Mouse (Mus musculus) liver, embryonic 16.5 days (tissue): Measurements from ENCODE around the gene Nfatc2. TPM values are rescaled to one million over a fixed set of nuclear protein-coding genes. Genes with fewer than 3 reads are reported as not detected.

Experiments
- ATAC-seq: fragments of 200-750 bp; cut with Nextera tagmentation; 2 replicates; pipeline ENCODE4 v1.8.0; 2017; ENCODE audit warnings: low read depth, mild to moderate bottlenecking, moderate number of reproducible peaks, moderate library complexity
- H3K27ac ChIP-seq: fragments of 300-500 bp; sonication (generic); 2 replicates; pipeline ENCODE4 v1.5.1; 2014; ENCODE audit warnings: mild to moderate bottlenecking, low read length
- H3K27me3 ChIP-seq: fragments of 300-500 bp; sonication (generic); 2 replicates; pipeline ENCODE4 v1.6.1; 2014; ENCODE audit warnings: low read depth, low read length, mixed read lengths; ENCODE audit not compliant: control insufficient read depth, insufficient read depth
- H3K36me3 ChIP-seq: fragments of 300-500 bp; sonication (generic); 2 replicates; pipeline ENCODE4 v1.6.1; 2014; ENCODE audit warnings: mild to moderate bottlenecking; ENCODE audit not compliant: control insufficient read depth, insufficient read depth
- H3K4me1 ChIP-seq: fragments of 300-500 bp; sonication (generic); 2 replicates; pipeline ENCODE4 v1.6.1; 2014; ENCODE audit warnings: low read depth, low read length, mixed read lengths; ENCODE audit not compliant: control insufficient read depth
- H3K4me2 ChIP-seq: fragments of 300-500 bp; sonication (generic); 2 replicates; pipeline ENCODE4 v1.6.1; 2014; ENCODE audit warnings: low read depth, low read length, mixed read lengths
- H3K4me3 ChIP-seq: fragments of 300-500 bp; sonication (generic); 2 replicates; pipeline ENCODE4 v1.5.1; 2014; ENCODE audit warnings: low read depth, mild to moderate bottlenecking, low read length
- H3K9ac ChIP-seq: fragments of 300-500 bp; sonication (generic); 2 replicates; pipeline ENCODE4 v1.6.1; 2014; ENCODE audit warnings: low read depth, low read length
- H3K9me3 ChIP-seq: fragments of 300-500 bp; sonication (generic); replicated peaks from 2 replicates; pipeline ENCODE4 v1.6.1; 2016; ENCODE audit warnings: low read length; ENCODE audit not compliant: control insufficient read depth
- WGBS: fragments of 180-500 bp; shearing (Covaris S2); extraction: QIAGEN DNeasy Blood & Tissue Kit; methylation state at CpG from one replicate; pipeline ENCODE4 v1.1.7; 2014; ENCODE audit not compliant: insufficient replicate concordance; 5-methylcytosine and 5-hydroxymethylcytosine counted together
- polyA plus RNA-seq: library from polyadenylated mRNA; unstranded; fragments of >200 nt; fragmentation: Nextera tagmentation; extraction: Ambion mirVana; gene quantifications from 2 replicates; pipeline ENCODE4 v1.2.1, GENCODE M21; 2015

Nfatc2 gene
- polyA plus RNA-seq, 1 experiment from 2014 or later, result 0.25 TPM

- no peak overlapping the region for H3K4me3 ChIP-seq
- no peaks in the 10 kb centered on the region for H3K27me3 ChIP-seq
- WGBS, result 48% methylated on average over 13 of the region's 13 CpGs
- no peak overlapping the region for H3K9ac ChIP-seq
- H3K4me1 ChIP-seq, result no peaks in the 10 kb centered on the region
- H3K27ac ChIP-seq, result no peak overlapping the region
- H3K36me3 ChIP-seq, result no peaks in the 10 kb centered on the region
- H3K9me3 ChIP-seq, result no peaks in the 10 kb centered on the region
- H3K4me2 ChIP-seq, result no peak overlapping the region
- ATAC-seq, result no peak
Measured at GRCm38 (mm10) chr2:168613092-168613880, 11.8 kb upstream of the Nfatc2 start.

GRCm38 (mm10) chr2:168610941-168611340 lies 9.5 kb upstream of the Nfatc2 start:
- Histone ChIP-seq H3K9me3 (no peaks in the 10 kb centered on the region), H3K27me3 (no peaks in the 10 kb centered on the region), H3K27ac (no peak overlapping the region), H3K36me3 (no peaks in the 10 kb centered on the region), H3K4me3 (no peak overlapping the region), H3K4me2 (no peak overlapping the region), H3K4me1 (no peaks in the 10 kb centered on the region), H3K9ac (no peak overlapping the region)
- WGBS, result 48% methylated on average over 3 of the region's 3 CpGs
- no peak for ATAC-seq

DNA sequence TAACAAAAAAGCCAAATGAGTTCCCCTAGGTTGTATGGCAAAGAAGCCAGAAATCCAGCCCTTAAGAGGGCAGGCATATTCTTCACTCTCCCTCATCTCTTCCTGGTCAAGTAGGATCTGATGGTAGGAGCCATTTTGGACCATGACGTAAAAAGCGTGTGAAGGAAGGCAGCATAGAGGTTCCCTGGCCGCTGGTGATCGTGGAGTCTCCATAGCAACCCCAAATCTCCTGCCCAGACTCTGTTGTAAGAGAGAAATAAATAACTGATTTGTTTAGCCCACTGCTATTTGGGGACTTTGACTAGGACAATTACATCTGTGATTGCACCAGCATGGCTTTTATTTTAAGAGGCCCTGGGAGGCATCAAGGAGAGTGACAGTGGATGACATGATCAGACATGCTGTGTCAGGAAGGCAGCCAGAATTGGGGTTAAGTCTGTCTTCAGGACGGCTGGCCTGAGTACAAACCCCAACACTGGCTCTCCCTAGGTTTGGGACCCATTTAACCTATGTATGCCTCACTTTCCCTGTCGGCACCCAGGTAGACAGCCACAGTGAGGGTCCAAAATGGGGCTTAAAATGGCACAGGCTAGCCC lies 8.3 kb upstream of the Nfatc2 start:
- Histone ChIP-seq H3K27me3 (no peaks in the 10 kb centered on the region), H3K9me3 (no peaks in the 10 kb centered on the region), H3K4me1 (no peaks in the 10 kb centered on the region), H3K27ac (no peak overlapping the region), H3K4me3 (no peak overlapping the region), H3K9ac (no peak overlapping the region), H3K36me3 (no peaks in the 10 kb centered on the region), H3K4me2 (no peak overlapping the region)
- WGBS, result 55% methylated on average over 6 of the region's 6 CpGs
- no peak for ATAC-seq

- H3K27me3 ChIP-seq, result peaks cover 6% of the 10 kb centered on the region; the same call in 1 of the 2 replicates
- H3K4me3 ChIP-seq, result no peak overlapping the region
- no peak overlapping the region for H3K9ac ChIP-seq
- no peak for ATAC-seq
- no peak overlapping the region for H3K27ac ChIP-seq
- WGBS, result 55% methylated on average over 9 of the region's 9 CpGs
- no peaks in the 10 kb centered on the region for H3K9me3 ChIP-seq
- H3K36me3 ChIP-seq, result no peaks in the 10 kb centered on the region
- no peaks in the 10 kb centered on the region for H3K4me1 ChIP-seq
- no peak overlapping the region for H3K4me2 ChIP-seq
Measured at GRCm38 (mm10) chr2:168608125-168608564, 6.7 kb upstream of the Nfatc2 start.

- Histone ChIP-seq H3K9ac (no peak overlapping the region), H3K9me3 (no peaks in the 10 kb centered on the region), H3K27ac (no peak overlapping the region), H3K27me3 (peaks cover 40% of the 10 kb centered on the region), H3K4me3 (no peak overlapping the region), H3K4me1 (no peaks in the 10 kb centered on the region), H3K4me2 (no peak overlapping the region), H3K36me3 (no peaks in the 10 kb centered on the region)
- no peak for ATAC-seq
- 13% methylated on average over 16 of the region's 16 CpGs for WGBS
Measured at GRCm38 (mm10) chr2:168604655-168605070, 3.2 kb upstream of the Nfatc2 start.

- no peak overlapping the region for H3K4me3 ChIP-seq
- H3K9me3 ChIP-seq, result no peaks in the 10 kb centered on the region
- 27% methylated on average over 12 of the region's 12 CpGs for WGBS
- H3K4me1 ChIP-seq, result no peaks in the 10 kb centered on the region
- H3K27me3 ChIP-seq, result peaks cover 45% of the 10 kb centered on the region
- no peaks in the 10 kb centered on the region for H3K36me3 ChIP-seq
- H3K9ac ChIP-seq, result no peak overlapping the region
- H3K4me2 ChIP-seq, result no peak overlapping the region
- no peak overlapping the region for H3K27ac ChIP-seq
- no peak for ATAC-seq
Measured at GRCm38 (mm10) chr2:168602387-168602741, 907 bp upstream of the Nfatc2 start.

DNA sequence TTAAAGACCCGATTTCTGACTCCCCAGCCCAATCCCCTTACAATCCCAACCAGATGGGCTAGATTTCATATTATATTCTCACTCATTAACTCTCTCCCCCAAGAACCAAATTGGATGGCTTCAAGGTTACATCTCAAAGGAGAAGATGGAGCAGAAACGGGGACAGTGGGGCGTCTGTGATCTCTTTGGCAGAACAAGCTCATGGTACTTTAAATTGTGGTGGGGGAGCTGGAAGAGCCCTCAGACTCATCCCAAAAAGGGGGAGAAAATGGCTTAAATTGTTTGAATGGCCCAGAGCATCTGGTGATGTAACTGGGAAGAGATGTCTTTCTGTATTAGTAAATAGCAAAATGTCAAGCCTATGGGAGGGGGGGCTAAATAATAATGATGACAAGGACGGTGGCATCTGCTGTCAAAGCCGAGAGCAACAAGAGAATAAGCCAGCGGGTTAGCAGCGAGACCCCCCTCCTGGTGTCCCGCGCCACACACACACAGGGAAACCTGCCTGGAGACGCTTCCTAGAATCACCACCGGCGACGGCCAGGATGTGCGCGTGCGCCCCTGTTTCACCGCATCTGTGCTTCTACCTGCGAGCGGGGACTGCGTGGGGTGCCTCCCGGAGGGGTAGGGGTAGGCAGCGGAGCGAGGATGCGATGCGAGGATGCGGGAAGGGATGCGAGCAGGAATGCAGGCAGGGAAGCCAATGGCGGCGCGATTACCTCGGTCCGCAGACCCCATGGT lies 537 bp downstream of the Nfatc2 start:
- Histone ChIP-seq H3K4me2 (no peak overlapping the region), H3K27ac (no peak overlapping the region), H3K4me3 (no peak overlapping the region), H3K36me3 (no peaks in the 10 kb centered on the region), H3K9ac (no peak overlapping the region), H3K4me1 (no peaks in the 10 kb centered on the region), H3K27me3 (peaks cover 45% of the 10 kb centered on the region), H3K9me3 (no peaks in the 10 kb centered on the region)
- WGBS, result 3% methylated on average over 32 of the region's 32 CpGs
- ATAC-seq, result no peak

DNA sequence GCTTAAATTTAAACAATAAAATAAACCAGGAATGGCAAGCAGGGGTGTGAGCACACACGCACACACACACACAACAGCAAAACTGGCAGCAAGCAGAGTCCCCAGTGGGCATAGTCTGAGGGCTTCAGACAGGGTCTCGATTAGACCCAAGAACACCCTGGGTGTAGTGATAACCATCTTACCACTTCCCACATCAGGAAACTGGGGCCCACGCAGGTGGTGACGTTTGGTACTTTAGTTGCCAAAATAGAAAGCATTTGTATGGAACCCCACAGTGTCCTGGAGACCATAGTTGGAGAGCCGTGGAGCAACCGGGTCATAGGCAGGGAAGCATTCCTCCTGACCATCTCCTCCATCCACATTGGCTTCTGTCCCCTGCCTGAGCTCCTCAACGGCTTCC lies 5.8 kb downstream of the Nfatc2 start:
- WGBS, result 32% methylated on average over 7 of the region's 7 CpGs
- no peak overlapping the region for H3K27ac ChIP-seq
- ATAC-seq, result no peak
- peaks cover 17% of the 10 kb centered on the region for H3K27me3 ChIP-seq
- H3K9ac ChIP-seq, result no peak overlapping the region
- H3K9me3 ChIP-seq, result no peaks in the 10 kb centered on the region
- H3K4me2 ChIP-seq, result no peak overlapping the region
- H3K4me3 ChIP-seq, result no peak overlapping the region
- H3K36me3 ChIP-seq, result no peaks in the 10 kb centered on the region
- H3K4me1 ChIP-seq, result no peaks in the 10 kb centered on the region; the same call in 1 of the 2 replicates

GRCm38 (mm10) chr2:168593676-168594075 lies 7.8 kb downstream of the Nfatc2 start:
- H3K27me3 ChIP-seq, result peaks cover 19% of the 10 kb centered on the region
- no peak overlapping the region for H3K4me3 ChIP-seq
- H3K27ac ChIP-seq, result no peak overlapping the region
- ATAC-seq, result no peak
- 65% methylated on average over 6 of the region's 6 CpGs for WGBS
- no peaks in the 10 kb centered on the region for H3K36me3 ChIP-seq
- no peak overlapping the region for H3K9ac ChIP-seq
- H3K4me1 ChIP-seq, result peaks cover 4% of the 10 kb centered on the region
- no peak overlapping the region for H3K4me2 ChIP-seq
- no peaks in the 10 kb centered on the region for H3K9me3 ChIP-seq
